Mouse (Mus musculus) brain, embryonic 14.5 days (tissue): ENCODE results near the gene Thada. TPM values are rescaled to one million over a fixed set of nuclear protein-coding genes. Genes with fewer than 3 reads are reported as not detected.

ENCODE experiments used
- DNase-seq: peaks from one replicate; pipeline ENCODE4 v3.0.0-alpha.2; 2011; ENCODE audit warnings: low read depth
- CTCF ChIP-seq: fragments of 200-500 bp; IDR thresholded peaks from 2 replicates; pipeline ENCODE4 v1.5.1; 2012; ENCODE audit warnings: inconsistent platforms, mild to moderate bottlenecking, moderate library complexity, borderline replicate concordance; ENCODE audit not compliant: insufficient read depth, insufficient read length; ENCODE audit errors: extremely low read depth
- POLR2A ChIP-seq: fragments of 200-500 bp; IDR thresholded peaks from 2 replicates; pipeline ENCODE4 v1.6.1; 2012; ENCODE audit warnings: mild to moderate bottlenecking, inconsistent platforms, borderline replicate concordance; ENCODE audit not compliant: poor library complexity, insufficient read depth, insufficient read length, severe bottlenecking; ENCODE audit errors: extremely low read depth
- polyA plus RNA-seq: library from polyadenylated mRNA; depleted of rRNA; stranded (reverse); fragments of >200 nt; gene quantifications from 2 replicates; pipeline ENCODE4 v1.2.3, GENCODE M21; 2012

Gene Thada
- polyA plus RNA-seq, 1 experiment: 10.2 TPM

GRCm38 (mm10) chr17:84386176-84386575 is 79.8 kb downstream of the Thada start:
- DNase-seq: no peak
- TF ChIP-seq CTCF (no peak), POLR2A (no peak)

DNA sequence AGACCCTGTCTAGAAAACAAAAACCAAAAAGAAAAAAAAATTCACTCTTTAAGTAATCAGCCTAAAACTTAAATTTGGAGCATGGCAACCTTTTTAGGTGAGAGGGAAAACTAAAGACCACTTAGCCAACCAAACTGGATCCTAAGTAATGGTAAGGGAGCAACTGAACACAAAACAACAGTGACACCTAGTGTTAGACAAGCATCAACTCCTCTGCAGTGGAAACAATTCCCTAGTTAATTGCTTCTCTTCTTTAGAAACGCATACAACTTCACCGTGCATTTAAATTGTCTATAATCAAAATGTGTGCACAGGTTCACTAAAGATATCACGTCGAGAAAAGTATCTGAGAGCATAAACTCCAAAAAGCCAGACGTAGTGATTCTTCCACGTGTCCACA is 80.3 kb downstream of the Thada start:
- TF ChIP-seq POLR2A (no peak), CTCF (peak; percentile 47; the same call in 1 of the 2 replicates)
- DNase-seq: peak; percentile 75

- DNase-seq: no peak
Observed at GRCm38 (mm10) chr17:84384661-84385060, 81.3 kb downstream of the Thada start.

DNA sequence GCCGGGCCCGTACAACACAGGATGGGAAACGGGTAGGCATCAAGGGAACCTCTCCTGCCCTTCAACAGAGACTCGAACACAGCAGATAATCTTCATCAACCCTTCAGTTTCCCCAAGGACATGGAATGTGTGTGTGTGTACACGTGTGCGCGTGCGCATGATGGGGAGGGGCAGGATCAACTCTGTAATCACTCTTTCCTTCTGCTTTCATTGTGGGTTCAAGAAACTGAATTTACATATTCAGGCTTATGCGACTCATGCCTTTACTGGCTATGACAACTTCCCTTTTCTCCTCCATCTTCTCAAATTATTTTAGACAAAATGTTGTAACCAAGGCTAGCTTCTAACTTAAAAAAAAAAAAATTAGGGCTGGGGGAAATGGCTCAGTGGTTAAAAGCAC is 85.7 kb downstream of the Thada start:
- TF ChIP-seq POLR2A: no peak
- no peak for TF ChIP-seq CTCF
- DNase-seq: no peak

More at GRCm38 (mm10) chr17:84384661-84385060, 81.3 kb downstream of the Thada start:
- TF ChIP-seq CTCF (peak; percentile 44; the same call in 1 of the 2 replicates), POLR2A (no peak)

DNA sequence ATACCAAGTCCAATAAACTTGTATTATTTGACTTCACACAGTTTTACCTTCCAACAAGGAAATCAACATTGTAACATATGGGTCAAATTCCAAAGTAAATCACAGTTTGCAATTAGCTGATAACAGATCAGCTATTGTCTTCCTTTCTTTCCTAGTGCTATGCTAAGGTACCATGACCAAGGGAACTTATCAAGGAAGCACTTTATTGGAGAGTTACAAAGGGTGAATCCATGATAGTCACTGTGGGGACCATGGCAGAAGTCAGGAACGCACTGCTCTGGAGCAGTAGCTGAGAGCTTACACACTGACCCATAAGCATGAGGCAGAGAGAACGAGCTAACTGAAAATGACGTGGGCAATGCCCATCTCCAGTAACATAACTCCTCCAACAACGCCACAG is 89.1 kb downstream of the Thada start:
- DNase-seq: no peak
- no peak for TF ChIP-seq POLR2A
- TF ChIP-seq CTCF: no peak

DNA sequence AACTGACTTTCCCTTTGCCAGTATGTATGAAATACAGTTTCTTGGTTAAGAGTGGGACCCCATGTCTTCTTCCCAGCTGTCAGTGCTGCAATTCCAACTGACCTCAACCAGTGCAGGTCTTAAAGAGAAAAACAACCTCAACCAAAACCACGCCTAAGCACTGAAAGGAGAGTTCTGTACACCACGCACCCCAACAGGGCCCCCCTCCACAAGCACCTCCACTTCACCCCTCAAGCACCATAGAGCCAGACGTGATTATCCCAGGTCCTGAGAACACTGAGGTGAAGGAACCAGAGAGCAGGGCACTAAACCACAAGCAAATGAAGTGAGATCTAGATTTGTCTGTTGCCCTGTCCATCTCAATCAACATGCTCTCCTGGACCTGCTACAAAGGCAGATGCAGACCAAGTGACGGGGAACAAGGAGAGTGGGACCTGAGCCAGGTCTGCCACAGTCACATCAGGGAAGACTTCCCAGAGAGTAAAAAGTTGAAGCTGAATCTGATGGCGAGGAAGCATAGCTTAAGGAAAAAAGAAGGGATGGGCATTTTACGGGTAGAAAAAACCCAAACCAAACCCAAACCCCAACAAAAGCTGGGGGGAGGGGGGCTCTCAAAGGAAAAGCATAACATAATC is 93.5 kb downstream of the Thada start:
- no peak for TF ChIP-seq CTCF
- no peak for TF ChIP-seq POLR2A
- no peak for DNase-seq

DNA sequence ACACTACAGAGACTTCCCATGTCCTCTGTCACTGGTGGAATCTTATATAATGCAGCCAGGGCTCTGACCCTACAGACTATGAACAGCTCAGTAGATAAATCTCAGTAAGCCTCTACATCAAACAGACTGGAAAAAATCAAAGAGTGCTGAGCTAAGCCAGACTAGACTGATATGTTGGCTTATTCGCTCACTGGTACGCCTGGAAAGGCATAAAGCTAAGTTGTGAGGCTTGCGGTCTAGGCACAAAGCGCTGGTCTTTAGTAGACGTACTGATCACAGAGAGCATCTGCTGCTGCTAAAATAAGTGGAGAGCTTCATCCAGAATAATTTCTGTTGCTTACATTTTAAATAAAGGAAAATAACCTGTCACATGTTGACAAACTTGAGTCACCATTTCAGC is 95.6 kb downstream of the Thada start:
- DNase-seq: peak; percentile 50
- TF ChIP-seq POLR2A (no peak), CTCF (no peak)

DNA sequence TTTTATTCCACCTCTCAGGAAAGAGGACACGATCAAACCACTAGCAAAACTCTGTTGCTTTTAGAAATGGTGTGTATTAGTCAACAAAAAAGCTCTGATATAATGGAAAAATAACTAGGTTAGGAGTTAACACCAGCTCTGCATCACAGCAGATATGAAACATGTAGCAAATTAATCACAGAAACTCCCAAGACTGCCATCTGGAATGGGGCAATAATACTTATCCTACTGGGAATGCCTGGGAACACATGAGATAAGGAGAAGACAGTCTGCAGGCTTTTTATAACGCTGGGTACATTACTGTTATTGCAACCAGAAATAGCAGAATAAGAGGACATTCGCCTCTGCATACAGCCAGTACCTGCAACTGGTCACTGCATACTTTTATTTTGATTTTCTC is 96.2 kb downstream of the Thada start:
- no peak for DNase-seq
- TF ChIP-seq CTCF: no peak
- TF ChIP-seq POLR2A: no peak

GRCm38 (mm10) chr17:84368213-84369014 is 97.6 kb downstream of the Thada start:
- TF ChIP-seq CTCF (no peak), POLR2A (no peak)
- DNase-seq: peak; percentile 49

DNA sequence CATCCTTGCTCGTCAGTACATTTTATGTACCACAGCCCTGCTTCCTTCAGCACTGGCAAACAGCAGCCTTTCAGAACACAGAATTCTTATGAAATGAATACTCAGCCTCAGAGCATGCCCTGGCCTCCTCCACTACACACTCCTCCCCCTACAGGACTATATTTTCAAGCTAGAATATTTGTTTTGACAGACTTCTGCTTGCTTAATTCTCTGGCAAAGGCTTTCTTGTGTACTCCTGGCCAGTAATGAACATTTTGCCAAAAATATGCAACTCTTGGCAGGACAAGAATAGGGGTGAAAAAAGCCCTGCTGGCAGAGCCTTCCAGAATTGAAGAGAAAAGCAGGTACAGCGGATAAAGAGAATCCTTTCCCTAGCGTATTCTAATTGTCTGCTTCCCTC is 98.3 kb downstream of the Thada start:
- TF ChIP-seq CTCF: no peak
- TF ChIP-seq POLR2A: no peak
- DNase-seq: peak; percentile 77

DNA sequence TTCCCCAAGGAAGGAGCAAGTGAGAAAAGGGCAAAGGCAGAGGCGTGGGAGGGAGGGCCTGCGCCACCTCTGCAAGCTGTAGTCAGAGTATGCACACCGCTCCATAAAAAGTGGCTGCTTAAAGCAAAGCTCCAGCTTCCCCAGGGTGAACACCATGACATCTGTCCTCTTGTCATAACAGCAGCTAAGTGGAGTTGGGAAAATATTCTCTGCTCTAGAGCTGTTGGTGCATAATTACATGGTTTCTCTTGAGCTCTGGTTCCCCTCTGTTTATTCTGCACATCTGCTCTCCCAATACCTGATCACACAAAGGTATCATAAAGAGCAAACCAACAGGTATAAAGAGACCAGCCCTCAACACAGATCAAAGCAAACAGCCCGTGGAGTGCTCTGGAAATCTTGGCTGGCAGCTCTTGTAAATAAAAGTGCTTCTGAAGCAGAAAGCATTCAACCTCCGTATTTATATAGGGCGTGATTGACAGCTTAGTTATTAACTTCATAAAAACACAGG is 100.2 kb downstream of the Thada start:
- peak; percentile 80 for DNase-seq
- TF ChIP-seq POLR2A (no peak), CTCF (no peak)

- DNase-seq: peak; percentile 51
- TF ChIP-seq CTCF (no peak), POLR2A (no peak)
Observed at GRCm38 (mm10) chr17:84365006-84365716, 100.8 kb downstream of the Thada start.

- DNase-seq: no peak
- no peak for TF ChIP-seq POLR2A
- TF ChIP-seq CTCF: no peak
Observed at GRCm38 (mm10) chr17:84363444-84363843, 102.6 kb downstream of the Thada start.
